Mouse (Mus musculus) heart, embryonic 13.5 days (tissue): ENCODE data around the gene Rfx2. TPM values are rescaled to one million over a fixed set of nuclear protein-coding genes. Genes with fewer than 3 reads are reported as not detected.

Source experiments
- ATAC-seq: fragments of 200-750 bp; cut with Nextera tagmentation; 2 replicates; pipeline ENCODE4 v1.8.0; 2017; ENCODE audit warnings: moderate TSS enrichment; ENCODE audit not compliant: insufficient number of reproducible peaks, low FRiP score, low TSS enrichment; ENCODE audit errors: extremely low read depth
- H3K27ac ChIP-seq: fragments of 300-500 bp; sonication (generic); replicated peaks from 2 replicates; pipeline ENCODE4 v1.5.1; 2015; ENCODE audit warnings: moderate library complexity, mild to moderate bottlenecking, inconsistent platforms
- H3K27me3 ChIP-seq: fragments of 300-500 bp; sonication (generic); replicated peaks from 2 replicates; pipeline ENCODE4 v1.6.1; 2015; ENCODE audit warnings: mild to moderate bottlenecking, inconsistent platforms
- H3K36me3 ChIP-seq: fragments of 300-500 bp; sonication (generic); 2 replicates; pipeline ENCODE4 v1.6.1; 2015; ENCODE audit warnings: mild to moderate bottlenecking, inconsistent platforms
- H3K4me1 ChIP-seq: fragments of 300-500 bp; sonication (generic); 2 replicates; pipeline ENCODE4 v1.6.1; 2015; ENCODE audit warnings: inconsistent platforms
- H3K4me2 ChIP-seq: fragments of 300-500 bp; sonication (generic); 2 replicates; pipeline ENCODE4 v1.6.1; 2015; ENCODE audit warnings: inconsistent platforms, mild to moderate bottlenecking, moderate library complexity
- H3K4me3 ChIP-seq: fragments of 300-500 bp; sonication (generic); 2 replicates; pipeline ENCODE4 v1.5.1; 2015; ENCODE audit warnings: moderate library complexity, mild to moderate bottlenecking, inconsistent platforms
- H3K9ac ChIP-seq: fragments of 300-500 bp; sonication (generic); 2 replicates; pipeline ENCODE4 v1.6.1; 2015; ENCODE audit warnings: inconsistent platforms, mild to moderate bottlenecking, moderate library complexity
- H3K9me3 ChIP-seq: fragments of 300-500 bp; sonication (generic); 2 replicates; pipeline ENCODE4 v1.6.1; 2016; ENCODE audit warnings: inconsistent platforms
- WGBS: fragments of 180-500 bp; shearing (Covaris S2); methylation state at CpG from one replicate; pipeline ENCODE4 v1.1.7; 2015; ENCODE audit warnings: mixed read lengths; 5-methylcytosine and 5-hydroxymethylcytosine counted together
- polyA plus RNA-seq: library from polyadenylated mRNA; unstranded; fragments of >200 nt; fragmentation: Nextera tagmentation; extraction: Ambion mirVana; gene quantifications from 2 replicates; pipeline ENCODE4 v1.2.1, GENCODE M21; 2015

Rfx2 gene
- polyA plus RNA-seq, 1 experiment from 2014 or later = 4.9 TPM

DNA sequence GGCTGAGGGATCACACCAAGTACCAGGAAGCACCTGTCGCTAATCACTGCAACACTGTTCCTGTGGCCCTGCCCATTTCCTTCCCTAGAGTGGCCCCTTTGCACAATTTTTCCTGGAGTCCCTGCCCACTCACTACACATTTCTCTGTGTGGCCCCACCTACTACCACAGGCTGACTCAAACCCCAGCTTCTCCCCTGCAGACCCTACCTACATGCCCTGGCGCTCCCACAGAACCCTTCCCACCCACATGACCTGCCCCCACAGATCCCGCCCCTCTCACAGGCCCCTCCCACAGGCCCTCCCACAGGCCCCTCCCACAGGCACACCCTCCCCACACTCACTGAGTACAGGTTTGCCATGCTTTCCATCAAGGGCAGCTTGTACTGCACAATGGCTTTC, 30.4 kb upstream of the Rfx2 start:
- Histone ChIP-seq H3K4me1 (peaks cover 19% of the 10 kb centered on the region), H3K27me3 (no peaks in the 10 kb centered on the region), H3K4me3 (no peak overlapping the region), H3K4me2 (no peak overlapping the region), H3K36me3 (no peaks in the 10 kb centered on the region), H3K27ac (no peak overlapping the region), H3K9me3 (no peaks in the 10 kb centered on the region), H3K9ac (no peak overlapping the region)
- 37% methylated on average over 3 of the region's 3 CpGs for WGBS
- ATAC-seq = no peak

DNA sequence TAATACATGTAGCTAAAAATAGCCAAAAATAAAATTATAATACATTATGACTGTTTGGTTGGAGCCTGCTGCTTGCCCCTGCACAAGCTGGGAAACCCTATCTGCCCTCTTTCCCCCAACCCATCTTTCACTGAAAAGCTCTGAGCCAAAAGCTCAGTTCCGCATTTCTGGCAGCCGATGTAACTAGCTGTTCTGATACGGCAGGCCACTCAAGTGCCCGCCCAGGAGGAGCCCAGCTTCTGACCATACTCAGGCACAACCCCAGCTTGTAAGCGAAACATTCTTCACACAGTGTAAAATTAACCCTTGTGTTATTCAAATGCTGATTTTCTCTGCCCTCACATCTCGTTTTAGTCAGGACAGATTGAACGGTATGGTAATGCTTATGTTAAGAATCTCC, 28.1 kb upstream of the Rfx2 start:
- Histone ChIP-seq H3K9ac (peak overlapping the region; percentile 59), H3K36me3 (no peaks in the 10 kb centered on the region), H3K4me1 (peaks cover 19% of the 10 kb centered on the region), H3K27ac (peak overlapping the region; percentile 86), H3K27me3 (no peaks in the 10 kb centered on the region), H3K4me3 (no peak overlapping the region), H3K9me3 (no peaks in the 10 kb centered on the region), H3K4me2 (peak overlapping the region; percentile 35)
- WGBS = 27% methylated on average over 7 of the region's 7 CpGs
- no peak for ATAC-seq

DNA sequence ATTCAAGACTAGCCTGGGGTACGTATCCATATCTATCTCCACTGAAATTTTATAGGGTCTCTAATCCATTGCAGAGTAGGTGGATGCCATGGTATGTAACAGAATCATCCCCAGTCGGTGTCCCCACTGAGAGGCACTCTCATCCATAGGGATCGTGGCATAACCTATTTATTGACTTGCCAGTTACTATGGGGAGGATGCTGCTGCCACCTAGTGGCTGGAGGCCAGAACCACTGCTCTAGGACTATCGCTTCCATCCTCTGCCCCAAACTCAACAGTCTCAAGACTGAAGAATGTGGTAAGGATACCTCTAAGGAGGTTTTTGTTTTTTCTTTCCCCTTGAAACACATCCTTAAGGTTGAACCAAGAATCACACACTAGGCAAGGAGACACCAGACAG, 27.4 kb upstream of the Rfx2 start:
- peak overlapping the region; percentile 28; the same call in 1 of the 2 replicates for H3K9ac ChIP-seq
- no peak overlapping the region for H3K4me3 ChIP-seq
- H3K4me1 ChIP-seq = peaks cover 19% of the 10 kb centered on the region
- no peaks in the 10 kb centered on the region for H3K36me3 ChIP-seq
- H3K9me3 ChIP-seq = no peaks in the 10 kb centered on the region
- ATAC-seq = no peak
- WGBS = 51% methylated on average over 4 of the region's 4 CpGs
- no peak overlapping the region for H3K4me2 ChIP-seq
- H3K27ac ChIP-seq = peak overlapping the region; percentile 86
- H3K27me3 ChIP-seq = no peaks in the 10 kb centered on the region

DNA sequence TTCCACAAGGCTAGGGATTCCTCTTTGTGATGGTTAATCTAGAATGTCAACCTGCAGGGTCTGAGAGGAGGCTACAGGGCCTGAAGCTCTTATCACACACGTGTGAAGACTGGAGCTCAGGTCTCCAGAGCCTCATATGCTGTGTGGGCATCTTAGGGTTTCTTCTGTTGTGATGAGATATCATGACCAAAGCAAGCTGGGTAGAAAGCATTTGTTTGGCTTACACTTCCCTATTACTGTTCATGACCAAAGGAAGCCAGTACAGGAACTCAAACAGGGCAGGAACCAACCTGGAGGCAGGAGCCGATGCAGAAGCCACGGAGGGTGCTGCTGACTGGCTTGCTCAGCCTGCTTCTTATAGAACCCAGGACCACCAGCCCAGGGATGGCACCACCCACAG, 24.6 kb upstream of the Rfx2 start:
- no peak overlapping the region for H3K4me2 ChIP-seq
- H3K27ac ChIP-seq = no peak overlapping the region

DNA sequence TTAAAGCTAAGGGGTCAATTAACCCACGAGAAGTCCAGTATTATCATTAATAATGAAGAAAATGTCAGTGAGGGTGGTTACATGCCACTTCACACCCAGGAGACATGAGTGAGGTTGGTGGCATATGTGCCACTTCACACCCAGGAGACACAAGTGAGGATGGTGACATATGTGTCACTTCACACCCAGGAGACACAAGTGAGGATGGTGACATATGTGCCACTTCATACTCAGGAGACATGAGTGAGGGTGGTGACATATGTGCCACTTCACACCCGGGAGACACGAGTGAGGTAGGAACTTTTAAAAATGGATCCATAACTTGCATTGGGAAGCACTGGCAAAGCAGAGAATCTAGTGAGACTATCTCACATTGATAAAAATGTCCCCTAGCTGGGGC, 20.4 kb upstream of the Rfx2 start:
- no peak for ATAC-seq
- peaks cover 12% of the 10 kb centered on the region; the same call in 1 of the 2 replicates for H3K27me3 ChIP-seq
- no peaks in the 10 kb centered on the region for H3K9me3 ChIP-seq
- H3K36me3 ChIP-seq = no peaks in the 10 kb centered on the region
- no peak overlapping the region for H3K9ac ChIP-seq
- no peaks in the 10 kb centered on the region for H3K4me1 ChIP-seq
- no peak overlapping the region for H3K4me3 ChIP-seq
- no peak overlapping the region for H3K4me2 ChIP-seq
- WGBS = 55% methylated on average over 3 of the region's 3 CpGs
- H3K27ac ChIP-seq = no peak overlapping the region

More for the DNA sequence above, 24.6 kb upstream of the Rfx2 start:
- Histone ChIP-seq H3K9ac (no peak overlapping the region), H3K36me3 (no peaks in the 10 kb centered on the region), H3K4me3 (no peak overlapping the region), H3K4me1 (peaks cover 15% of the 10 kb centered on the region), H3K9me3 (no peaks in the 10 kb centered on the region), H3K27me3 (no peaks in the 10 kb centered on the region)
- 77% methylated on average over 3 of the region's 3 CpGs for WGBS
- ATAC-seq = no peak

DNA sequence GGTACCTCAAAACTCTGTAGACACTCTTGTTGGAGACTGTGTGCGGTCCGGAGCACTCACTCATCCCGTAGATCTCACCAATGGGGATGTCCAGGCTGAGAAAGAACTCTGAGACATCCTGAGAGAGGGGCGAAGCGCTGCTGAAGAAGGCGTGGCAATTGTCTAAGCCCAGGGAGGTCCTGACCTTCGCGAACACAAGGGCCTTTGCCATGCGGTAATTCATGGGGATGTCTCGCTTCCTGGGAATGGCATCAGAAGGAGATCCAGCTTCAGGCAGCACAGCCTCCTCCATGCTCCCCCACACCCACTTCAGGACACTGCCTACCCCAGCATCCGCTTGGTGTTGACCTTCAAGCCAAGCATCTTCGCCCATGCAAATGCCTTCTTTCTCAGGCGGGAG, 18.9 kb upstream of the Rfx2 start:
- Histone ChIP-seq H3K27ac (no peak overlapping the region), H3K4me3 (no peak overlapping the region), H3K4me1 (no peaks in the 10 kb centered on the region), H3K9ac (no peak overlapping the region), H3K36me3 (no peaks in the 10 kb centered on the region), H3K9me3 (no peaks in the 10 kb centered on the region), H3K4me2 (no peak overlapping the region), H3K27me3 (peaks cover 12% of the 10 kb centered on the region; the same call in 1 of the 2 replicates)
- ATAC-seq = no peak
- 80% methylated on average over 13 of the region's 13 CpGs for whole genome bisulfite sequencing

DNA sequence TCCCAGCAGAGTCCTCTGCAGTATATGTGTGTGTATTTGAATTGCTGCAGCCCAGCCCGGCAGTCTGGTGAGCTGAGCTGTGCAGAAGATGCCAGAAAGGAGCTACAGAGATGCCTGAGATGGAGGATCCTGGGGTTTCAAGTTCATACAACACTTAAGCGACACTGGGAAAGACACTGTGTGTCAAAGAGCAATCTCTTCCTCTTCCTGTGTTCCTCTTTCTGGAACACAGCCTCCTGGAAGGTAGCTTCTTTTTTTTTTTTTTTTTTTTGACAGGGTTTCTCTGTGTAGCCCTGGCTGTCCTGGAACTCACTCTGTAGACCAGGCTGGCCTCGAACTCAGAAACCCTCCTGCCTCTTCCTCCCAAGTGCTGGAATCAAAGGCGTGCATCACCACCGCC, 18.0 kb upstream of the Rfx2 start:
- no peak for ATAC-seq
- Histone ChIP-seq H3K9ac (no peak overlapping the region), H3K4me3 (no peak overlapping the region), H3K27me3 (peaks cover 12% of the 10 kb centered on the region; the same call in 1 of the 2 replicates), H3K4me1 (no peaks in the 10 kb centered on the region), H3K27ac (no peak overlapping the region), H3K4me2 (no peak overlapping the region), H3K36me3 (no peaks in the 10 kb centered on the region), H3K9me3 (no peaks in the 10 kb centered on the region)
- 75% methylated on average over 5 of the region's 5 CpGs for WGBS

DNA sequence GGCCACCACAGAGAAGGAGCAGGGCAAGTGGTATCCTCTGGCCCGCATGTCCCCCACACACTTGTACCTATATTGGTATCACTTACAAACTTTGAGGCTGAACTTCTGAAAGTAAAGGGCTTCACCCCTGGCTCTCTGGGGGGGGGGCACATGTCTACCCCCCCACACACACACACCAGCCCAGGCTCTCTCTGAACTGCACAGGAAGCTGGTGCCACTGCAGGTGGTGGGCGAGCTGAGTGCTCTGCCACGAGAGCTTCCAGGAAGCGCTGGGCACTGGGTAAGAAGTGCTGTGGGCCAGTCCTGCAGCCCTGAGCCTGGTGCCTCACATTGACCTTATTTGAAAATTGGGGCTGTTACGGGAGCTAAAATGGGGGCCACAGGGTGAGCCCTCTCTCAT, 12.9 kb upstream of the Rfx2 start:
- H3K9ac ChIP-seq = no peak overlapping the region
- H3K36me3 ChIP-seq = no peaks in the 10 kb centered on the region
- H3K9me3 ChIP-seq = no peaks in the 10 kb centered on the region
- H3K27ac ChIP-seq = no peak overlapping the region
- H3K4me3 ChIP-seq = no peak overlapping the region
- 67% methylated on average over 5 of the region's 5 CpGs for WGBS
- peaks cover 8% of the 10 kb centered on the region; the same call in 1 of the 2 replicates for H3K27me3 ChIP-seq
- H3K4me1 ChIP-seq = no peaks in the 10 kb centered on the region
- ATAC-seq = no peak
- H3K4me2 ChIP-seq = no peak overlapping the region

DNA sequence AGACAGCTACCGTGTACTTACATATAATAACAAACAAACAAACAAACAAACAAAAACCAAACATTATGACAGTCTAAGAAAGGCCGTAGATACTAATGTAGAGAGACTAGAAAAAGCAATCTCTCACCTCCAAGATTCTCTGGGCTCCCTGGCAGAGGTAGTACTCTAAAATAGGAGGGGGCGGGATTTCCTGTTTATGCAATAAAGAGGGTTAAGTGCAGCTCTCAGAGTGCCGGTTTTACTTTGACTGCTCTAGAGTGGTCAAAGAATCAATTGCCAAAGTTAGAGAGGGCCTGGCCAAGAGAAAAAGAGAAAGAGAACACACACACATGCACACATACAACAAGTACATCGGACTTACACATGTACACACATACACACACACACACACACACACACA, 11.4 kb upstream of the Rfx2 start:
- no peak for ATAC-seq

DNA sequence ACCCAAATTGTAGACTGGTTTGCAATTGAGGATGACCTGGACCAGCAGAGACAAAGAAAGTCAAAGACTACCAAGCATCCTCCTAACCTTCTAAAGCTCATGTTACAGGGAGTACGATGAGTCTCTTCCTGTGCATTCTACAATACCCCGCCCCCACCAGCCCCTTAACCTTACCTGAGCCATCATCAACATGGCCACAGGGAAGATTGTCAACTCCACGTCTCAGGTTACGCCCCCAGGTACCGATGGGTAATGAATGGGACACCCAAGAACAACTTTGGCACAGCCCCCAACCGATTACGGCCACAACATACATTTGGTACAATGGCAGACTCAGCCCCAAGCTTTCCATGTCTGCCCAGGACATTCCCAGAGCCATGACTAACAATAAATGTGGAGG, 9.7 kb upstream of the Rfx2 start:
- Histone ChIP-seq H3K36me3 (no peaks in the 10 kb centered on the region), H3K27ac (no peak overlapping the region), H3K4me1 (no peaks in the 10 kb centered on the region), H3K4me3 (no peak overlapping the region), H3K27me3 (peaks cover 31% of the 10 kb centered on the region), H3K4me2 (no peak overlapping the region), H3K9ac (no peak overlapping the region), H3K9me3 (no peaks in the 10 kb centered on the region)
- 78% methylated on average over 7 of the region's 7 CpGs for WGBS
- no peak for ATAC-seq

More for the DNA sequence above, 11.4 kb upstream of the Rfx2 start:
- Histone ChIP-seq H3K9ac (no peak overlapping the region), H3K27ac (no peak overlapping the region), H3K27me3 (peaks cover 21% of the 10 kb centered on the region), H3K36me3 (no peaks in the 10 kb centered on the region), H3K4me2 (no peak overlapping the region), H3K4me1 (no peaks in the 10 kb centered on the region), H3K4me3 (no peak overlapping the region), H3K9me3 (no peaks in the 10 kb centered on the region)
- WGBS = 77% methylated on average over 5 of the region's 5 CpGs

DNA sequence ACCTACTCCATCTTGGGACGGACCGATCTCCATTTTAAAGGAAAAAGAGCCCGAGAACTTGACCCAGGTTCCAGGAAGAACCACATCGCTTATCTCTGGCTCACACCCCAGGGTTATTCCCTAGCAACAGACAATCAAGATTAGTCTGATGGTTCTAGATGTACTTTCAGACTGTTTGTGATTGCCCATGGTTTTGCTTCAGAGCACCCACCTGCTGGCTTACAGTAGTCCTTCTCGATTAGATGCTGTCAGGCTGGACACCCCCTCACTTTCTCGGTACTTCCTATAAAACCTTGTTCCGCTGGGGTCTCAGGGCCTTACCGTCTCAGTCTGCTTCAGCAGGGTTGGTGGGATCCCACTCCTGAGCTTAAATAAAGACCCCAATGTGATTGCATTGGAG, 5.5 kb upstream of the Rfx2 start:
- peaks cover 4% of the 10 kb centered on the region; the same call in 1 of the 2 replicates for H3K4me1 ChIP-seq
- H3K36me3 ChIP-seq = no peaks in the 10 kb centered on the region
- WGBS = 80% methylated on average over 8 of the region's 8 CpGs
- ATAC-seq = no peak
- H3K27ac ChIP-seq = no peak overlapping the region
- no peak overlapping the region for H3K9ac ChIP-seq
- H3K27me3 ChIP-seq = peaks cover 41% of the 10 kb centered on the region
- H3K4me2 ChIP-seq = no peak overlapping the region
- H3K9me3 ChIP-seq = no peaks in the 10 kb centered on the region
- no peak overlapping the region for H3K4me3 ChIP-seq

DNA sequence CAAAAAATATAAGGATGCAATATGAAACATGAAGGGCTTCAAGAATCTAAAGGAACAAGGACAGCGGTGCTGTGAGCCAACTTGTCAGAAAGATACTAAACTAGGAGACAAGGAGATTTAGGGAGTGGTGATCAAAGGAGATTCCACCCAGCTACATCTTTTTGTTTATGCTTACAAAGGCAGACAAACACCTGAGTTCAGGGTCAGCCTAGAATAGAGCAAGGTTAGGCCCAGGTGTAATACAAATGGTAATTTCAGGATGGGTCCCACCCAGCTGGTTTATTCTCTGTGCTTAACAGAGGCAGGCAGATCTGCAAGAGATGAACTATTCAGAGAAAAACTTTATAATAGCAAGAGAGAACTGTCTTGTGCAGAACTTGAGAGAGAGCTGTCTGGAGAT, 2.6 kb upstream of the Rfx2 start:
- Histone ChIP-seq H3K4me3 (no peak overlapping the region), H3K9me3 (no peaks in the 10 kb centered on the region), H3K27ac (no peak overlapping the region), H3K4me1 (peaks cover 16% of the 10 kb centered on the region), H3K9ac (no peak overlapping the region), H3K36me3 (no peaks in the 10 kb centered on the region), H3K4me2 (no peak overlapping the region), H3K27me3 (peaks cover 43% of the 10 kb centered on the region)
- ATAC-seq = no peak
- 90% methylated on average over 1 of the region's 1 CpGs for WGBS
